Mouse (Mus musculus): ENCODE measurements at regions not wholly inside any gene's neighbourhood (a gene's known extent, or its start where the extent isn't known, plus 50 kb on each side); places are given as distances from the start of the nearest gene placed in this dataset.

GRCm38 (mm10) chr15:94003145-94003544 lies 407.5 kb upstream of the Prickle1 start:
- TF ChIP-seq POLR2A (IDR thresholded peaks at IDR 0.05; ENCODE audit: extremely low read depth, insufficient read depth, low read length) (no peak), CTCF (IDR thresholded peaks at IDR 0.05; ENCODE audit: extremely low read depth, insufficient read depth, low read length) (no peak)
